ENCODE assay signal across 13 mouse cellular contexts in the genomic region with DNA sequence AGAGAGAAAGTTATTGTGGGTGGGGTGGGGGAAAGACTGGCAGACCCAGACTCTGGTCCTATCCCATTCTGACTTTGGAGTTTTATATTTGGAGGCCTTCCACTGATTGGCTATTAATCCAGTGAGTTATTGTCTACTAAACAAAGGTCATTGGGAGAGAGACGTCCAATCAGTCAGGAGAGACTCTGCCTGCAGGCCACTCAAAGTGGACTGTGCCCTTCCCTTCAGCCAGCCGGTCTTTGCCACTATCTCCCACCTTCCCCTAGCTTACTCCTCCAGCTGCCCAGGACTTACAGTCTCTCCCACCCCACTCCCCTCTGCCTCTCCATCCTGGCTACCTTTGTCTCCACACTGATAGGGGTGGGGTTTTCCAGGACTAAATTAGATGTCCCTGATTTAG. TPM values are rescaled to one million over a fixed set of nuclear protein-coding genes. Genes with fewer than 3 reads are reported as not detected.
DNase-seq lines count a peak whose midpoint lies in the region; ATAC-seq lines count a peak whose summit lies in the region.
"Had no signal": no experiment of that assay in that cellular context is flagged by ENCODE, and none has a peak within 500 bp of the region (broad histone marks: within the 10 kb centered on the region; RNA-seq: fewer than 3 reads in every experiment).

No protein-coding gene starts in this region.

- H3K27me3 ChIP-seq in heart, embryonic 13.5 days (replicated peaks), result peaks cover 100% of the 10 kb centered on the region
- H3K27me3 ChIP-seq in heart, embryonic 12.5 days (replicated peaks), result peaks cover 100% of the 10 kb centered on the region
- peaks cover 81% of the 10 kb centered on the region for H3K27me3 ChIP-seq in hindbrain, embryonic 11.5 days (ENCODE audit: control insufficient read depth, insufficient read depth, low read length)
- H3K27me3 ChIP-seq in neural tube, embryonic 12.5 days (replicated peaks), result no peaks in the 10 kb centered on the region

- no peak overlapping the region for H3K4me2 ChIP-seq in heart, embryonic 13.5 days
- H3K4me2 ChIP-seq in heart, embryonic 12.5 days, result no peak overlapping the region
- H3K4me2 ChIP-seq in hindbrain, embryonic 11.5 days (replicated peaks; ENCODE audit: low read depth, low read length), result peak overlapping the region; percentile 79
- peak overlapping the region; percentile 100 for H3K4me2 ChIP-seq in neural tube, embryonic 12.5 days (replicated peaks)
- H3K4me2 ChIP-seq: heart, embryonic 15.5 days had no signal

- H3K9me3 ChIP-seq in heart, embryonic 13.5 days, result no peaks in the 10 kb centered on the region
- no peaks in the 10 kb centered on the region for H3K9me3 ChIP-seq in heart, embryonic 12.5 days (replicated peaks)
- H3K9me3 ChIP-seq in hindbrain, embryonic 11.5 days (ENCODE audit: control insufficient read depth, low read length), result no peaks in the 10 kb centered on the region
- no peaks in the 10 kb centered on the region for H3K9me3 ChIP-seq in neural tube, embryonic 12.5 days
- H3K9me3 ChIP-seq: heart, embryonic 15.5 days had no signal

- intact Hi-C loops in heart, postnatal 36 days (cut with DNase I), result no loop called here
- intact Hi-C loops in left cerebral cortex, postnatal 14 days (cut with DNase I), result loop anchor here (10.0 kb wide), 1 partner anchor 142 kb away; a partner anchor contains a TSS

- no peak overlapping the region for H3K27ac ChIP-seq in heart, embryonic 13.5 days (replicated peaks)
- no peak overlapping the region for H3K27ac ChIP-seq in heart, embryonic 12.5 days (ENCODE audit: poor library complexity, severe bottlenecking)
- H3K27ac ChIP-seq in hindbrain, embryonic 11.5 days (ENCODE audit: low read depth, low read length), result peak overlapping the region; percentile 98
- H3K27ac ChIP-seq in neural tube, embryonic 12.5 days, result peak overlapping the region; percentile 100
- H3K27ac ChIP-seq: heart, embryonic 15.5 days; liver, embryonic 14.5 days had no signal

- H3K4me1 ChIP-seq in heart, embryonic 13.5 days, result peaks cover 14% of the 10 kb centered on the region
- H3K4me1 ChIP-seq in heart, embryonic 12.5 days (replicated peaks), result peaks cover 15% of the 10 kb centered on the region
- H3K4me1 ChIP-seq in hindbrain, embryonic 11.5 days (replicated peaks; ENCODE audit: control insufficient read depth, insufficient read depth, low read length), result no peaks in the 10 kb centered on the region; the same call in 1 of the 2 replicates
- peaks cover 93% of the 10 kb centered on the region for H3K4me1 ChIP-seq in neural tube, embryonic 12.5 days

- peak overlapping the region; percentile 11; the same call in 1 of the 2 replicates for H3K9ac ChIP-seq in heart, embryonic 13.5 days
- no peak overlapping the region for H3K9ac ChIP-seq in heart, embryonic 12.5 days
- H3K9ac ChIP-seq in hindbrain, embryonic 11.5 days (ENCODE audit: low read depth, low read length), result peak overlapping the region; percentile 75
- peak overlapping the region; percentile 100 for H3K9ac ChIP-seq in neural tube, embryonic 12.5 days
- H3K9ac ChIP-seq: heart, embryonic 15.5 days; liver, embryonic 14.5 days had no signal

- WGBS in heart, embryonic 13.5 days, result 24% methylated on average over 2 of the region's 2 CpGs
- 3% methylated on average over 2 of the region's 2 CpGs for WGBS in heart, embryonic 12.5 days
- WGBS in hindbrain, embryonic 11.5 days, result 4% methylated on average over 2 of the region's 2 CpGs
- WGBS in neural tube, embryonic 12.5 days, result 15% methylated on average over 2 of the region's 2 CpGs

- ATAC-seq in heart, embryonic 13.5 days (ENCODE audit: extremely low read depth, insufficient number of reproducible peaks, low FRiP score, low TSS enrichment), result no peak
- ATAC-seq in heart, embryonic 12.5 days (ENCODE audit: insufficient number of reproducible peaks, low FRiP score), result no peak
- ATAC-seq in hindbrain, embryonic 11.5 days (ENCODE audit: low FRiP score), result peak; percentile 17; the same call in 1 of the 2 replicates
- no peak for ATAC-seq in neural tube, embryonic 12.5 days (ENCODE audit: low FRiP score, low read depth)

- no peak overlapping the region for H3K4me3 ChIP-seq in heart, embryonic 13.5 days
- no peak overlapping the region for H3K4me3 ChIP-seq in heart, embryonic 12.5 days
- H3K4me3 ChIP-seq in hindbrain, embryonic 11.5 days (ENCODE audit: low read depth, low read length), result peak overlapping the region; percentile 56
- H3K4me3 ChIP-seq in neural tube, embryonic 12.5 days, result peak overlapping the region; percentile 21
- H3K4me3 ChIP-seq: heart, embryonic 15.5 days had no signal

- no peak for DNase-seq in hindbrain, embryonic 11.5 days (ENCODE audit: low spot score)
- DNase-seq in kidney, adult 8-10 months, result peak; percentile 58 to 68
- DNase-seq in heart, postnatal 36 days, result no peak
- no peak for DNase-seq in left cerebral cortex, postnatal 14 days (ENCODE audit: low spot score in 2 of 2)
- no peak for DNase-seq in thymus, postnatal 4 days
- DNase-seq: cerebellum, adult 11 months had no signal

- no peaks in the 10 kb centered on the region for H3K36me3 ChIP-seq in heart, embryonic 13.5 days
- H3K36me3 ChIP-seq in heart, embryonic 12.5 days, result no peaks in the 10 kb centered on the region
- H3K36me3 ChIP-seq in hindbrain, embryonic 11.5 days (ENCODE audit: control insufficient read depth, insufficient read depth, low read length), result no peaks in the 10 kb centered on the region
- peaks cover 23% of the 10 kb centered on the region for H3K36me3 ChIP-seq in neural tube, embryonic 12.5 days
- H3K36me3 ChIP-seq: heart, embryonic 15.5 days had no signal

RNA-seq across cellular contexts. Expression of a gene that starts 13.5 kb away (rescaled TPM):
- 0.31 and 1.1 TPM in 2 replicates for polyA plus RNA-seq in heart, embryonic 13.5 days (2015; fragmentation: Nextera tagmentation; extraction: Ambion mirVana)
- polyA plus RNA-seq in heart, embryonic 12.5 days (2016; fragmentation: Nextera tagmentation; extraction: Ambion mirVana), result 0.45 and 0.86 TPM in 2 replicates
- 10.5 and 13.1 TPM in 2 replicates for polyA plus RNA-seq in hindbrain, embryonic 11.5 days (2014; fragmentation: Nextera tagmentation; extraction: Ambion mirVana)
- polyA plus RNA-seq in neural tube, embryonic 12.5 days (2016; fragmentation: Nextera tagmentation; extraction: Ambion mirVana), result 21.2 and 26.5 TPM in 2 replicates
- total RNA-seq in heart, postnatal 36 days (2021), result under 1 TPM; 0.42 to 0.68 TPM
- not detected for total RNA-seq in left cerebral cortex, postnatal 14 days (2021)

RNA-seq across cellular contexts. Expression of a gene that starts 13.7 kb away (rescaled TPM):
- 3.6 and 5.9 TPM in 2 replicates for polyA plus RNA-seq in heart, embryonic 13.5 days (2015; fragmentation: Nextera tagmentation; extraction: Ambion mirVana)
- polyA plus RNA-seq in heart, embryonic 12.5 days (2016; fragmentation: Nextera tagmentation; extraction: Ambion mirVana), result 4.0 TPM in 2 replicates
- 64.9 and 67.5 TPM in 2 replicates for polyA plus RNA-seq in hindbrain, embryonic 11.5 days (2014; fragmentation: Nextera tagmentation; extraction: Ambion mirVana)
- 109 and 119 TPM in 2 replicates for polyA plus RNA-seq in neural tube, embryonic 12.5 days (2016; fragmentation: Nextera tagmentation; extraction: Ambion mirVana)
- 1 to 10 TPM in 1 of 2 experiments, under 1 TPM in 1; 0.51 to 1.1 TPM for total RNA-seq in heart, postnatal 36 days (2021)
- total RNA-seq in left cerebral cortex, postnatal 14 days (2021), result not detected
- total RNA-seq: gastrocnemius, adult 18-20 months had no signal

RNA-seq across cellular contexts. Expression of a gene that starts 18.5 kb away (rescaled TPM):
- 0.43 and 0.59 TPM in 2 replicates for polyA plus RNA-seq in heart, embryonic 13.5 days (2015; fragmentation: Nextera tagmentation; extraction: Ambion mirVana)
- polyA plus RNA-seq in heart, embryonic 12.5 days (2016; fragmentation: Nextera tagmentation; extraction: Ambion mirVana), result 0.19 and 0.32 TPM in 2 replicates
- 3.5 and 5.1 TPM in 2 replicates for polyA plus RNA-seq in hindbrain, embryonic 11.5 days (2014; fragmentation: Nextera tagmentation; extraction: Ambion mirVana)
- polyA plus RNA-seq in neural tube, embryonic 12.5 days (2016; fragmentation: Nextera tagmentation; extraction: Ambion mirVana), result 10.2 and 15.1 TPM in 2 replicates
- under 1 TPM; 0.51 to 0.53 TPM for total RNA-seq in heart, postnatal 36 days (2021)
- total RNA-seq in left cerebral cortex, postnatal 14 days (2021), result not detected

RNA-seq across cellular contexts. Expression of a gene that starts 29.0 kb away (rescaled TPM):
- polyA plus RNA-seq in heart, embryonic 13.5 days (2015; fragmentation: Nextera tagmentation; extraction: Ambion mirVana), result 0.17 and 0.18 TPM in 2 replicates
- polyA plus RNA-seq in heart, embryonic 12.5 days (2016; fragmentation: Nextera tagmentation; extraction: Ambion mirVana), result not detected in 2 replicates
- polyA plus RNA-seq in hindbrain, embryonic 11.5 days (2014; fragmentation: Nextera tagmentation; extraction: Ambion mirVana), result 7.3 and 8.2 TPM in 2 replicates
- 8.1 and 8.8 TPM in 2 replicates for polyA plus RNA-seq in neural tube, embryonic 12.5 days (2016; fragmentation: Nextera tagmentation; extraction: Ambion mirVana)
- total RNA-seq in heart, postnatal 36 days (2021), result not detected
- not detected for total RNA-seq in left cerebral cortex, postnatal 14 days (2021)
- total RNA-seq: gastrocnemius, adult 18-20 months; megakaryocyte-erythroid progenitor cell, adult 5-6 weeks had no signal
- polyA plus RNA-seq: heart, embryonic 15.5 days had no signal

RNA-seq across cellular contexts. Expression of a gene that starts 33.5 kb away (rescaled TPM):
- 3.8 and 5.5 TPM in 2 replicates for polyA plus RNA-seq in heart, embryonic 13.5 days (2015; fragmentation: Nextera tagmentation; extraction: Ambion mirVana)
- polyA plus RNA-seq in heart, embryonic 12.5 days (2016; fragmentation: Nextera tagmentation; extraction: Ambion mirVana), result 0.14 and 1.9 TPM in 2 replicates
- 33.1 and 42.5 TPM in 2 replicates for polyA plus RNA-seq in hindbrain, embryonic 11.5 days (2014; fragmentation: Nextera tagmentation; extraction: Ambion mirVana)
- polyA plus RNA-seq in neural tube, embryonic 12.5 days (2016; fragmentation: Nextera tagmentation; extraction: Ambion mirVana), result 79.2 and 94.7 TPM in 2 replicates
- total RNA-seq in heart, postnatal 36 days (2021), result under 1 TPM; 0.19 to 0.22 TPM
- total RNA-seq in left cerebral cortex, postnatal 14 days (2021), result not detected
- total RNA-seq: megakaryocyte-erythroid progenitor cell, adult 5-6 weeks had no signal

Comparison
In these comparisons a context has a peak if more than half of its experiments do, and no peak if none do; other contexts are left out.
1. H3K27ac ChIP-seq: peak in hindbrain, embryonic 11.5 days (single experiment) and neural tube, embryonic 12.5 days (single experiment); none in heart, embryonic 13.5 days (single experiment) and heart, embryonic 12.5 days (single experiment).
2. H3K4me2 ChIP-seq: peak in hindbrain, embryonic 11.5 days (single experiment) and neural tube, embryonic 12.5 days (single experiment); none in heart, embryonic 13.5 days (single experiment) and heart, embryonic 12.5 days (single experiment).
3. H3K4me3 ChIP-seq: peak in hindbrain, embryonic 11.5 days (single experiment) and neural tube, embryonic 12.5 days (single experiment); none in heart, embryonic 13.5 days (single experiment) and heart, embryonic 12.5 days (single experiment).
4. DNase-seq: peak in kidney, adult 8-10 months (2 of 2); none in hindbrain, embryonic 11.5 days (single experiment), heart, postnatal 36 days (0 of 2), left cerebral cortex, postnatal 14 days (0 of 2) and thymus, postnatal 4 days (single experiment).